Mouse (Mus musculus) midbrain, embryonic 16.5 days (tissue): Measurements from ENCODE around the gene Zdhhc11. TPM values are rescaled to one million over a fixed set of nuclear protein-coding genes. Genes with fewer than 3 reads are reported as not detected.
A peak's percentile ranks its signal among the peaks of the same experiment; 100 is the strongest.
"Not testable (repeated sequence)": the region's sequence is repeated elsewhere in the genome, so short reads cannot be mapped to it uniquely, and the experiment has no call there.

ENCODE experiments used
- ATAC-seq: fragments of 200-750 bp; cut with Nextera tagmentation; 2 replicates; pipeline ENCODE4 v1.8.0; 2017; ENCODE audit warnings: moderate TSS enrichment
- H3K27ac ChIP-seq: fragments of 300-500 bp; sonication (generic); 2 replicates; pipeline ENCODE4 v1.5.1; 2014; ENCODE audit warnings: mild to moderate bottlenecking, low read length, mixed read lengths
- H3K27me3 ChIP-seq: fragments of 300-500 bp; sonication (generic); 2 replicates; pipeline ENCODE4 v1.6.1; 2014; ENCODE audit warnings: low read depth, low read length, mixed read lengths; ENCODE audit not compliant: control insufficient read depth, insufficient read depth
- H3K36me3 ChIP-seq: fragments of 300-500 bp; sonication (generic); 2 replicates; pipeline ENCODE4 v1.6.1; 2014; ENCODE audit warnings: mild to moderate bottlenecking, low read length, moderate library complexity, mixed read lengths; ENCODE audit not compliant: control insufficient read depth, insufficient read depth
- H3K4me1 ChIP-seq: fragments of 300-500 bp; sonication (generic); 2 replicates; pipeline ENCODE4 v1.6.1; 2014; ENCODE audit warnings: mild to moderate bottlenecking, low read length, mixed read lengths; ENCODE audit not compliant: control insufficient read depth, insufficient read depth
- H3K4me2 ChIP-seq: fragments of 300-500 bp; sonication (generic); 2 replicates; pipeline ENCODE4 v1.6.1; 2014; ENCODE audit warnings: mild to moderate bottlenecking, low read length, mixed read lengths
- H3K4me3 ChIP-seq: fragments of 300-500 bp; sonication (generic); 2 replicates; pipeline ENCODE4 v1.5.1; 2014; ENCODE audit warnings: low read depth, mild to moderate bottlenecking, low read length, moderate library complexity, mixed read lengths
- H3K9ac ChIP-seq: fragments of 300-500 bp; sonication (generic); 2 replicates; pipeline ENCODE4 v1.6.1; 2014; ENCODE audit warnings: low read depth, low read length, mixed read lengths
- H3K9me3 ChIP-seq: fragments of 300-500 bp; sonication (generic); replicated peaks from 2 replicates; pipeline ENCODE4 v1.6.1; 2014; ENCODE audit warnings: mild to moderate bottlenecking, low read length, mixed read lengths; ENCODE audit not compliant: control insufficient read depth, poor library complexity, severe bottlenecking
- WGBS: fragments of 180-500 bp; shearing (Covaris S2); extraction: QIAGEN DNeasy Blood & Tissue Kit; methylation state at CpG from one replicate; pipeline ENCODE4 v1.1.7; 2014; 5-methylcytosine and 5-hydroxymethylcytosine counted together
- polyA plus RNA-seq: library from polyadenylated mRNA; unstranded; fragments of >200 nt; fragmentation: Nextera tagmentation; extraction: Ambion mirVana; gene quantifications from 2 replicates; pipeline ENCODE4 v1.2.1, GENCODE M21; 2015

Gene Zdhhc11
- polyA plus RNA-seq, 1 experiment from 2014 or later = not detected

GRCm38 (mm10) chr13:74015908-74016307 is 52.3 kb downstream of the Zdhhc11 start:
- WGBS = 83% methylated on average over 4 of the region's 4 CpGs

GRCm38 (mm10) chr13:74017426-74017825 is 53.8 kb downstream of the Zdhhc11 start:
- Histone ChIP-seq H3K4me3 (no peak overlapping the region), H3K4me2 (no peak overlapping the region), H3K9ac (no peak overlapping the region), H3K27ac (no peak overlapping the region), H3K9me3 (no peaks in the 10 kb centered on the region), H3K27me3 (no peaks in the 10 kb centered on the region), H3K36me3 (no peaks in the 10 kb centered on the region; the same call in 1 of the 2 replicates), H3K4me1 (no peaks in the 10 kb centered on the region)
- ATAC-seq = no peak
- whole genome bisulfite sequencing = 85% methylated on average over 4 of the region's 4 CpGs

More at GRCm38 (mm10) chr13:74015908-74016307, 52.3 kb downstream of the Zdhhc11 start:
- Histone ChIP-seq H3K27ac (no peak overlapping the region), H3K36me3 (no peaks in the 10 kb centered on the region), H3K9me3 (no peaks in the 10 kb centered on the region), H3K4me2 (no peak overlapping the region), H3K9ac (no peak overlapping the region), H3K27me3 (no peaks in the 10 kb centered on the region), H3K4me1 (peaks cover 7% of the 10 kb centered on the region), H3K4me3 (no peak overlapping the region)
- no peak for ATAC-seq

GRCm38 (mm10) chr13:74019006-74019405 is 55.4 kb downstream of the Zdhhc11 start:
- 90% methylated on average over 8 of the region's 8 CpGs for WGBS
- H3K4me2 ChIP-seq, H3K4me3 ChIP-seq, H3K27ac ChIP-seq, H3K27me3 ChIP-seq, H3K9ac ChIP-seq, H3K9me3 ChIP-seq, H3K36me3 ChIP-seq, ATAC-seq, H3K4me1 ChIP-seq: not testable (repeated sequence)

- no peak overlapping the region for H3K4me2 ChIP-seq
- H3K36me3 ChIP-seq = no peaks in the 10 kb centered on the region; the same call in 1 of the 2 replicates
- no peaks in the 10 kb centered on the region for H3K4me1 ChIP-seq
- ATAC-seq = peak; percentile 30; the same call in 1 of the 2 replicates
- no peaks in the 10 kb centered on the region for H3K27me3 ChIP-seq
- 71% methylated on average over 4 of the region's 4 CpGs for WGBS
- no peak overlapping the region for H3K4me3 ChIP-seq
- H3K9ac ChIP-seq = no peak overlapping the region
- no peaks in the 10 kb centered on the region for H3K9me3 ChIP-seq
- no peak overlapping the region for H3K27ac ChIP-seq
Observed at GRCm38 (mm10) chr13:74025151-74026081, 61.8 kb downstream of the Zdhhc11 start.

- H3K4me2 ChIP-seq = no peak overlapping the region
- ATAC-seq = peak; percentile 66
- whole genome bisulfite sequencing = 19% methylated on average over 2 of the region's 2 CpGs
Observed at GRCm38 (mm10) chr13:74026215-74026614, 62.6 kb downstream of the Zdhhc11 start.

GRCm38 (mm10) chr13:74028116-74028515 is 64.5 kb downstream of the Zdhhc11 start:
- Histone ChIP-seq H3K27ac (no peak overlapping the region), H3K9ac (no peak overlapping the region), H3K4me2 (no peak overlapping the region), H3K4me1 (no peaks in the 10 kb centered on the region), H3K36me3 (peaks cover 4% of the 10 kb centered on the region; the same call in 1 of the 2 replicates), H3K4me3 (no peak overlapping the region), H3K27me3 (no peaks in the 10 kb centered on the region), H3K9me3 (no peaks in the 10 kb centered on the region)
- WGBS = 79% methylated on average over 2 of the region's 2 CpGs
- ATAC-seq = no peak

More at GRCm38 (mm10) chr13:74026215-74026614, 62.6 kb downstream of the Zdhhc11 start:
- H3K36me3 ChIP-seq = no peaks in the 10 kb centered on the region; the same call in 1 of the 2 replicates
- H3K27me3 ChIP-seq = no peaks in the 10 kb centered on the region
- H3K4me1 ChIP-seq = no peaks in the 10 kb centered on the region
- H3K9ac ChIP-seq = no peak overlapping the region
- H3K9me3 ChIP-seq = no peaks in the 10 kb centered on the region
- no peak overlapping the region for H3K4me3 ChIP-seq
- H3K27ac ChIP-seq = no peak overlapping the region

GRCm38 (mm10) chr13:74029013-74029412 is 65.4 kb downstream of the Zdhhc11 start:
- 86% methylated on average over 2 of the region's 2 CpGs for WGBS
- Histone ChIP-seq H3K27ac (no peak overlapping the region), H3K4me1 (no peaks in the 10 kb centered on the region), H3K4me3 (no peak overlapping the region), H3K9ac (no peak overlapping the region), H3K4me2 (no peak overlapping the region), H3K36me3 (peaks cover 4% of the 10 kb centered on the region; the same call in 1 of the 2 replicates), H3K27me3 (no peaks in the 10 kb centered on the region), H3K9me3 (no peaks in the 10 kb centered on the region)
- no peak for ATAC-seq

- H3K9ac ChIP-seq = no peak overlapping the region
- no peak overlapping the region for H3K4me2 ChIP-seq
- H3K9me3 ChIP-seq = no peaks in the 10 kb centered on the region
- peaks cover 4% of the 10 kb centered on the region; the same call in 1 of the 2 replicates for H3K36me3 ChIP-seq
- ATAC-seq = no peak
- H3K27ac ChIP-seq = no peak overlapping the region
- WGBS = 89% methylated on average over 7 of the region's 7 CpGs
- no peak overlapping the region for H3K4me3 ChIP-seq
- no peaks in the 10 kb centered on the region for H3K27me3 ChIP-seq
- H3K4me1 ChIP-seq = no peaks in the 10 kb centered on the region
Observed at GRCm38 (mm10) chr13:74030691-74031090, 67.0 kb downstream of the Zdhhc11 start.

GRCm38 (mm10) chr13:74031133-74031532 is 67.5 kb downstream of the Zdhhc11 start:
- ATAC-seq = no peak
- H3K9ac ChIP-seq = no peak overlapping the region
- H3K4me2 ChIP-seq = no peak overlapping the region
- no peak overlapping the region for H3K4me3 ChIP-seq
- H3K27me3 ChIP-seq = no peaks in the 10 kb centered on the region
- H3K27ac ChIP-seq = no peak overlapping the region
- H3K4me1 ChIP-seq = no peaks in the 10 kb centered on the region
- no peaks in the 10 kb centered on the region for H3K9me3 ChIP-seq
- H3K36me3 ChIP-seq = peaks cover 4% of the 10 kb centered on the region; the same call in 1 of the 2 replicates
- 86% methylated on average over 8 of the region's 8 CpGs for WGBS
